Mouse (Mus musculus) G1E (cell line): ENCODE measurements around the gene Adarb1. TPM values are rescaled to one million over a fixed set of nuclear protein-coding genes. Genes with fewer than 3 reads are reported as not detected.

Source experiments
- ATAC-seq: 2 replicates; pipeline ENCODE4 v1.8.0; 2016; ENCODE audit warnings: mild to moderate bottlenecking; ENCODE audit not compliant: insufficient number of reproducible peaks, poor library complexity, low FRiP score, severe bottlenecking; ENCODE audit errors: extremely low read depth
- DNase-seq: peaks from one replicate; pipeline ENCODE4 v3.0.0; 2012; ENCODE audit warnings: low spot score
- H3K27me3 ChIP-seq: 2 replicates; pipeline ENCODE4 v1.6.1; 2012; ENCODE audit warnings: mild to moderate bottlenecking, low read length, inconsistent platforms; ENCODE audit not compliant: insufficient read depth
- H3K36me3 ChIP-seq: replicated peaks from 2 replicates; pipeline ENCODE3; 2012; ENCODE audit warnings: mild to moderate bottlenecking, inconsistent platforms
- H3K4me1 ChIP-seq: 2 replicates; pipeline ENCODE4 v1.6.1; 2012; ENCODE audit warnings: low read depth, low read length, inconsistent platforms, mixed read lengths; ENCODE audit not compliant: insufficient read depth
- H3K4me3 ChIP-seq: 2 replicates; pipeline ENCODE4 v1.5.1; 2012; ENCODE audit warnings: low read depth, mild to moderate bottlenecking, inconsistent platforms, low read length, moderate library complexity, mixed read lengths
- H3K9me3 ChIP-seq: replicated peaks from 2 replicates; pipeline ENCODE4 v1.6.1; 2012; ENCODE audit warnings: inconsistent platforms
- CTCF ChIP-seq: IDR thresholded peaks from 2 replicates; pipeline ENCODE4 v1.5.1; 2012; ENCODE audit warnings: low read depth, low read length, inconsistent platforms, mixed read lengths
- GATA1 ChIP-seq: IDR thresholded peaks from 2 replicates; pipeline ENCODE4 v1.6.1; 2012; ENCODE audit warnings: borderline replicate concordance, low read length, inconsistent platforms, mixed read lengths
- GATA2 ChIP-seq: IDR thresholded peaks from 2 replicates; pipeline ENCODE4 v1.6.1; 2012; ENCODE audit warnings: low read depth, low read length, inconsistent platforms, borderline replicate concordance
- POLR2AphosphoS5 ChIP-seq: IDR thresholded peaks from 2 replicates; pipeline ENCODE4 v1.6.1; 2012; ENCODE audit warnings: low read depth, low read length, inconsistent platforms; ENCODE audit not compliant: insufficient replicate concordance
- TAL1 ChIP-seq: conservative IDR thresholded peaks from 2 replicates; pipeline ENCODE4 v1.6.1; 2012; ENCODE audit warnings: low read depth, low read length, inconsistent platforms, mixed read lengths
- polyA plus RNA-seq: library from polyadenylated mRNA; stranded (reverse); fragments of >175 nt; gene quantifications from 2 replicates; pipeline ENCODE4 v1.2.3, GENCODE M21; 2012
- total RNA-seq, 2 experiments: library from RNA; stranded (forward) in 1 of 2; stranded (reverse) in 1 of 2; fragments of 200-1000 nt in 1 of 2; fragments of >200 nt in 1 of 2; fragmentation: Nextera tagmentation in 1 of 2; gene quantifications; 2 replicates each; pipeline ENCODE4 v1.2.3; 2014 to 2017

The Adarb1 gene
- total and polyA plus RNA-seq, 3 experiments, result 0.05 TPM; not detected in 2

DNA sequence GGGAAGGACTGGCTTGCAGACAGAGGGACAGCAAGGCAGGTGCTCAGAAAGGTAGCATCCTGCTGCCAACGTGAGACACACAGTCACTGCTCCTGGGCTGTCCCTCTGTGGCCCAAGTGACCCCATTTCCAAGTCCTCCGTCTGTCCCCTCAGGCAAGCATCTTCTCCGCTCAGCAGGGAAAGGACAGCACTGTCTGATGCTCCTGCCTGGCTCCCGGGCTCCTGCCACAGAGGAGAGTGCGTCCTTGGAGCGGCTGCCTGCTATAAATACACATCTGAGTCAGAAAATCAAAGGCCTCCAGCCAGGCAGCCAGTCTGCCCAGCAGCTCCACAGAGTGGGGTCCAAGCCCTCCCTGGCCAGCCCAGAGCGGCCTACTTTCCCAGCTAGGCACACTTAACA, 38.4 kb upstream of the Adarb1 start:
- Histone ChIP-seq H3K9me3 (no peaks in the 10 kb centered on the region), H3K27me3 (peaks cover 44% of the 10 kb centered on the region), H3K4me1 (no peaks in the 10 kb centered on the region), H3K4me3 (no peak overlapping the region; the same call in 1 of the 2 replicates), H3K36me3 (no peaks in the 10 kb centered on the region)
- TF ChIP-seq GATA1 (no peak), TAL1 (no peak)
- ATAC-seq, result no peak
- no peak for DNase-seq

- Histone ChIP-seq H3K27me3 (peaks cover 46% of the 10 kb centered on the region), H3K4me3 (no peak overlapping the region), H3K9me3 (no peaks in the 10 kb centered on the region), H3K36me3 (no peaks in the 10 kb centered on the region), H3K4me1 (no peaks in the 10 kb centered on the region)
- ATAC-seq (no peak), DNase-seq (no peak)
- no peak for TF ChIP-seq POLR2AphosphoS5
- TF ChIP-seq GATA2, result no peak
- TF ChIP-seq GATA1, result no peak
- no peak for TF ChIP-seq CTCF
- no peak for TF ChIP-seq TAL1
Observed at GRCm38 (mm10) chr10:77455251-77456010, 37.4 kb upstream of the Adarb1 start.

DNA sequence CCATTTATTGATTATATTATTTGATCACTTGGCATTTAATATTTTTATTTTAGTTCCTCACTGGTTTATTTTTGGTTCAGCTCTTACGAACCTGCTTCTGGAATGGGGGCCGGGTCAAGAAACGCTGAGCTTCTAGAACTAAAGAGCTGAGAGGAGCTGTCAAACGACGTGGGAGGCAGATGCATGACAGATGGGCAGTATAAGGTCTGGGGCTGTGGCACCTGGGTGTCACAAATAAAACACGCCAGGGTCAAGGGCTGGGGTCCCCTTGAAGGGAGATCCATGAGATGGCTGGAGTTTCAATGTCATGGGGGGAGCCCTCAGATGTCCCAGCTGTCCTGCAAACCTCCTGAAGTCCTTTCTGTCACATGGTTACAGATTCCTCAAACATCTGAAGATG, 36.7 kb upstream of the Adarb1 start:
- ATAC-seq (no peak), DNase-seq (no peak)
- H3K9me3 ChIP-seq, result no peaks in the 10 kb centered on the region
- no peaks in the 10 kb centered on the region for H3K4me1 ChIP-seq
- no peaks in the 10 kb centered on the region for H3K36me3 ChIP-seq
- peaks cover 50% of the 10 kb centered on the region for H3K27me3 ChIP-seq
- no peak overlapping the region for H3K4me3 ChIP-seq
- TF ChIP-seq GATA1 (no peak), POLR2AphosphoS5 (no peak), CTCF (no peak), TAL1 (no peak), GATA2 (no peak)

- Histone ChIP-seq H3K4me1 (no peaks in the 10 kb centered on the region), H3K9me3 (no peaks in the 10 kb centered on the region), H3K4me3 (no peak overlapping the region), H3K27me3 (peaks cover 56% of the 10 kb centered on the region), H3K36me3 (no peaks in the 10 kb centered on the region)
- DNase-seq (no peak), ATAC-seq (no peak)
- TF ChIP-seq POLR2AphosphoS5 (no peak), CTCF (no peak), TAL1 (no peak), GATA1 (no peak), GATA2 (no peak)
Observed at GRCm38 (mm10) chr10:77451822-77452221, 33.8 kb upstream of the Adarb1 start.

DNA sequence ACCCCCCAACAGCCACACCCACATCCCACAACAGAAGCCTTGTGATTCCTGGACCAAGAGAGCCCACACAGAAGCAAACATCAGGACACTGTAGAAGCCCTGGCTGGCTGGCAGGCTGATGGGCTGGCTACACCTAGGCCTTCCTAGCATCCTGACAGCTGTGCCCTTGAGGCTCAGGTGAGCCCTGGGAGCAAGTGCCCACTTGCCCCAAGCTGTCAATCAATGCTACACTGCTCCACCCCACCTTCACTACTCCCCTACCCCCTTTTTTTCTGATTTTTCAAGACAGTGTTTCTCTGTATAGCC, 32.0 kb upstream of the Adarb1 start:
- TF ChIP-seq GATA2 (no peak), POLR2AphosphoS5 (no peak), TAL1 (no peak), GATA1 (no peak), CTCF (no peak)
- Histone ChIP-seq H3K36me3 (no peaks in the 10 kb centered on the region), H3K4me3 (no peak overlapping the region), H3K9me3 (no peaks in the 10 kb centered on the region), H3K27me3 (peaks cover 38% of the 10 kb centered on the region), H3K4me1 (no peaks in the 10 kb centered on the region)
- DNase-seq, result no peak
- ATAC-seq, result no peak

GRCm38 (mm10) chr10:77449315-77450158, 31.5 kb upstream of the Adarb1 start:
- H3K4me1 ChIP-seq, result no peaks in the 10 kb centered on the region
- no peak overlapping the region for H3K4me3 ChIP-seq
- DNase-seq (no peak), ATAC-seq (no peak)
- H3K9me3 ChIP-seq, result no peaks in the 10 kb centered on the region
- peaks cover 34% of the 10 kb centered on the region for H3K27me3 ChIP-seq
- no peaks in the 10 kb centered on the region for H3K36me3 ChIP-seq
- TF ChIP-seq TAL1, result no peak
